Mouse (Mus musculus): ENCODE measurements around the gene 1700028J19Rik. TPM values are rescaled to one million over a fixed set of nuclear protein-coding genes. Genes with fewer than 3 reads are reported as not detected.
"Not testable (repeated sequence)": the region's sequence is repeated elsewhere in the genome, so short reads cannot be mapped to it uniquely, and the experiment has no call there.

The 1700028J19Rik gene
- polyA plus RNA-seq, 1 experiment from 2014 or later, result 1.1 TPM

DNA sequence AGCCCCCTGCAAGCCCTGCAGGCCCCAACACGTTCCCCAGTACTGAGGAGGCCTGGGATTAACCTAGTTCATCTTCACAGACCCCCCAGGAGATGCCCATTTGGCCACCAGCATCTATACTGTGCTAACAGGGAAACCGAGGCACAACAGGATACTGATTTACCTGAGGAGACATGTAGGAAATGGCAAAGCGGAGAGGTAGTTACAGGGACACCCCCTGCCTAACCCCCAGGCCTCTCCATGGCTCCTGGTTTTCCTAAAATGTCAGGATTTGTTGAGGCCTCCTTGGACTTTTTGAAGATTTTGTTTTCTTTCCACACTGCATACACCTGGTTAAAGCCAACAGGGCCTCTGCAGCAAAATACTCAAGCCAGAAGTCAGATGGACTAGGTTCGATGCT lies 10.8 kb upstream of the 1700028J19Rik start, which contains the start of gene Acp4:
TSS of gene Acp4 (minus strand) at position 101 of the 400 bp plus-strand sequence.
- Histone ChIP-seq H3K36me3 (ENCODE audit: control insufficient read depth, insufficient read depth) (no peaks in the 10 kb centered on the region), H3K4me2 (ENCODE audit: low read depth, low read length) (no peak within 1 kb of the TSS), H3K27ac (ENCODE audit: low read length) (no peak within 1 kb of the TSS), H3K9ac (ENCODE audit: low read depth, low read length) (no peak within 1 kb of the TSS), H3K4me3 (ENCODE audit: low read depth, low read length) (no peak within 1 kb of the TSS), H3K9me3 (replicated peaks; ENCODE audit: control insufficient read depth, low read length) (no peaks in the 10 kb centered on the region), H3K27me3 (ENCODE audit: control insufficient read depth, insufficient read depth, low read depth, low read length) (peaks cover 4% of the 10 kb centered on the region; the same call in 1 of the 2 replicates), H3K4me1 (ENCODE audit: control insufficient read depth, low read depth, low read length) (no peaks in the 10 kb centered on the region)
- 57% methylated on average over 4 of the region's 4 CpGs for WGBS (ENCODE audit: insufficient replicate concordance)
- ATAC-seq (ENCODE audit: low read depth), result no peak

DNA sequence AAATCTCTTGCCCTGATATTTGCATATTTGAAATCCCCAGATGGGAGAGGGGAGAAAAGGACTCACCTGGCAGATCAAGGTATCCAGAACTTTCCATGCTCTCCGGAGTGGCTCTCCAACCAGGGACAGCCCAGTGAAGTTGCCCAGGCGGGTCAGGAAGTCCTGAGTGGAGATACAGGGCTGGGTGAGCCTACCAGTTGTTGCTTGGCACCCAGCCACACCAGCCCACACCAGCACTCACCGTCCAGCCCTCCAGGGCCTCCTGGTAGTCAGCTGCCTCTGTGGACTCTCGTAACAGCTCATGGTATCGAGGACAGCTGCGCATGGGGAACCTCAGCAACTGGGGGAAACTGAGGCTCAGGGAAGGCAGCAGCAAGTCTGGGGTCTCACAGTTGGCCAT lies 8.4 kb upstream of the 1700028J19Rik start:
- Histone ChIP-seq H3K36me3 (ENCODE audit: control insufficient read depth, insufficient read depth) (peaks cover 5% of the 10 kb centered on the region), H3K9me3 (replicated peaks; ENCODE audit: control insufficient read depth, low read length) (no peaks in the 10 kb centered on the region), H3K27ac (ENCODE audit: low read length) (no peak overlapping the region), H3K27me3 (ENCODE audit: control insufficient read depth, insufficient read depth, low read depth, low read length) (no peaks in the 10 kb centered on the region), H3K9ac (ENCODE audit: low read depth, low read length) (no peak overlapping the region), H3K4me2 (ENCODE audit: low read depth, low read length) (no peak overlapping the region), H3K4me1 (ENCODE audit: control insufficient read depth, low read depth, low read length) (no peaks in the 10 kb centered on the region), H3K4me3 (ENCODE audit: low read depth, low read length) (no peak overlapping the region)
- no peak for ATAC-seq (ENCODE audit: low read depth)
- WGBS (ENCODE audit: insufficient replicate concordance), result 59% methylated on average over 6 of the region's 6 CpGs

DNA sequence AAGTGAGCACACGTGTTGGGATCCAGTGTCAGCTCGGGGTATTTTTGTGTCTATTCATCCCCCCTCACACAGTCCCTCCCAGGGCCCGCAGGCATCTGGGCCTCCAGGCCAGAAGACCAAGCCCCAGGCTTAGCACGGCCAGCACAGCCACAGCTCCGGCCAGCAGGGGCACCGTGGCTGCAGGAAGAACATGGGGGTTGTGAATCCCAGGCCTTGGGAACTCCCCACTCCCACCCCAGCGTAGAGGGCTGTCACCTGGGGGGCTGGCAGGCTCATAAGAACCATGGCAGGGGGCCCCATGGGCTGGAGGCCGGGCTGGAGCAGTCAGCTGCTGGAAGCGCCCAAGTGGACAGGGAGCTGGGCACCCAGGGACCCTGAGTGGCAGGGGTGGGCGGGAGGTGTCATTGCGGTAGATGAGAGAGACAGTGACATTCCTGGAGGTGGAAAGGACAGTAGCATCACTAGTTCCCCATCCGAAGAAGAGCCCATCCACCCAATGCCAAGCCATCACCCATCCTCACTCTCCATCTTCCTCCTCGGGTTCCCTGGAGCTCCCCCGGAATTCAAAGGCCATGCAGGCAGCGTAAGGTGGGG lies 6.6 kb upstream of the 1700028J19Rik start:
- peaks cover 12% of the 10 kb centered on the region for H3K36me3 ChIP-seq (ENCODE audit: control insufficient read depth, insufficient read depth)
- no peak for ATAC-seq (ENCODE audit: low read depth)
- no peak overlapping the region for H3K4me2 ChIP-seq (ENCODE audit: low read depth, low read length)
- H3K27me3 ChIP-seq (ENCODE audit: control insufficient read depth, insufficient read depth, low read depth, low read length), result no peaks in the 10 kb centered on the region
- H3K9me3 ChIP-seq (replicated peaks; ENCODE audit: control insufficient read depth, low read length), result no peaks in the 10 kb centered on the region
- no peak overlapping the region for H3K4me3 ChIP-seq (ENCODE audit: low read depth, low read length)
- no peak overlapping the region for H3K27ac ChIP-seq (ENCODE audit: low read length)
- 65% methylated on average over 15 of the region's 15 CpGs for WGBS (ENCODE audit: insufficient replicate concordance)
- H3K9ac ChIP-seq (ENCODE audit: low read depth, low read length), result no peak overlapping the region
- peaks cover 2% of the 10 kb centered on the region; the same call in 1 of the 2 replicates for H3K4me1 ChIP-seq (ENCODE audit: control insufficient read depth, low read depth, low read length)

DNA sequence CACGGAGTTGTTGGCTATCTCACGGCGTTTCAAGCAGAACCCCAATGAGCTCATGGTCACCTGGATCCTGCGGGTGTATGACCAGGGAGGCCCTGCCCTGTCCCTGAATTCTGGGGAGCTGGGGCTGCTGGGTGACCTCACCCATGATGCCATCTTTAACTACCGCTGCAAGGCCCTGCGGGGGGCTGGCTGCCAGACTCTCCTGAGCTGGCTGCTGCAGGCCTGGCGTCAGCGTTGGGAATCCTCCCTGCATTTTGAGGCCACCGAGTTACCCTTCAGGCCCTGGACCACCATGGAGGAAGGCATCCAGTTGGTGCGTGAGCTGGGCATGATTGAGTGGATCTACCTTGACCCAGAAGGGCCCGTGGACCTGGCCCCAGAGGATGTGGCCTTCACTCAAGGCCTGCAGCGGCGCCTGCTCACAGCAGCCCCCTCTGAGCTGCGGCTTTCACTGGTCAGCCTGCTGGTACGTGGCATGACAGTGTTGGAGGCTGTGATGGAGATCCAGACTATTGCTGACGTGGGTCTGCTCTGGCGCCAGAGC lies 4.3 kb upstream of the 1700028J19Rik start:
- peaks cover 12% of the 10 kb centered on the region; the same call in 1 of the 2 replicates for H3K4me1 ChIP-seq (ENCODE audit: control insufficient read depth, low read depth, low read length)
- WGBS (ENCODE audit: insufficient replicate concordance), result 80% methylated on average over 17 of the region's 17 CpGs
- not testable (repeated sequence) for H3K27ac ChIP-seq (ENCODE audit: low read length); H3K4me3 ChIP-seq (ENCODE audit: low read depth, low read length); H3K4me2 ChIP-seq (ENCODE audit: low read depth, low read length); H3K9me3 ChIP-seq (replicated peaks; ENCODE audit: control insufficient read depth, low read length); H3K27me3 ChIP-seq (ENCODE audit: control insufficient read depth, insufficient read depth, low read depth, low read length); ATAC-seq (ENCODE audit: low read depth); H3K9ac ChIP-seq (ENCODE audit: low read depth, low read length)
- peaks cover 12% of the 10 kb centered on the region for H3K36me3 ChIP-seq (ENCODE audit: control insufficient read depth, insufficient read depth)

DNA sequence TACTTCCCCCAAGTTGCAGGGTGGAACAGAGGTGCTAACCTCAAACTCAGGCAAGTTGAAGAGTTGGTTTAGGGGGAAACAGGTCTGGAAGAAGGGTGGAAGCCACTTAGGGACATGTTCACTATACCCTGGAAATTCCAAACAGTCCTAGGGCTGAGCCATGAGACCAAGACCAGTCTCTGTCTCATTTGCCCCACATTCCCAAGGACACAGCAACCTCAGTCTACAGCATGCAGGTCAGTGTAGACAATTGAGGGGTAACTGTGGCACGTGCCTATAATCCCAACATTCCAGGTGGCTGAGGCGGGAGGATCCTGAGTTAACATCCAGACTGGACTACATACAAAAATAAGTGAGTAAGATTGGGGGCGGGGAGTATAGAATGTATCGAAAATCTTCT lies 2.8 kb upstream of the 1700028J19Rik start:
- Histone ChIP-seq H3K36me3 (ENCODE audit: control insufficient read depth, insufficient read depth) (peaks cover 12% of the 10 kb centered on the region), H3K9ac (ENCODE audit: low read depth, low read length) (no peak overlapping the region), H3K4me2 (ENCODE audit: low read depth, low read length) (no peak overlapping the region), H3K27me3 (ENCODE audit: control insufficient read depth, insufficient read depth, low read depth, low read length) (no peaks in the 10 kb centered on the region), H3K9me3 (replicated peaks; ENCODE audit: control insufficient read depth, low read length) (no peaks in the 10 kb centered on the region), H3K4me3 (ENCODE audit: low read depth, low read length) (no peak overlapping the region), H3K4me1 (ENCODE audit: control insufficient read depth, low read depth, low read length) (peaks cover 18% of the 10 kb centered on the region), H3K27ac (ENCODE audit: low read length) (no peak overlapping the region)
- no peak for ATAC-seq (ENCODE audit: low read depth)
- 80% methylated on average over 4 of the region's 4 CpGs for WGBS (ENCODE audit: insufficient replicate concordance)

DNA sequence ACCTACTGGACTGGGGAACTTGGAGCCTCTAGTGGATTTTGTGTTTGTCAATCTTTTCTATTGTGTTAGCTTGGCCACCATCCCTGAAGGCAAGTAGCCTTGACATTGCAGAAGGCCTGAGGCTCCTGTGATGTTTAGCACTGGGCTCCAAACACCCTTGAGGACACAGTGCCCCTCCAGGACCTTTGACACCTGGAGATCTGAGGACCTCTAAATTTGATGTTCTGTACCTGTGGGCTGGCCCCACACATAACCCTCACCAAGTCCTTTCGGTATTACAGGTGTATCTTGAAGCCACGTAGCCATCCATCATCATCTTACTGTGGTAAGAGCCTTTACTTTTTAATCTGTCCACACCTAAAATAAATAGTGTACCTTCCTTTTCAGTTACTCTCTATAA lies 1.5 kb upstream of the 1700028J19Rik start:
- no peaks in the 10 kb centered on the region for H3K27me3 ChIP-seq (ENCODE audit: control insufficient read depth, insufficient read depth, low read depth, low read length)
- H3K4me1 ChIP-seq (ENCODE audit: control insufficient read depth, low read depth, low read length), result peaks cover 18% of the 10 kb centered on the region
- peak overlapping the region; percentile 94 for H3K4me3 ChIP-seq (ENCODE audit: low read depth, low read length)
- peaks cover 12% of the 10 kb centered on the region for H3K36me3 ChIP-seq (ENCODE audit: control insufficient read depth, insufficient read depth)
- no peak for ATAC-seq (ENCODE audit: low read depth)
- peak overlapping the region; percentile 37; the same call in 1 of the 2 replicates for H3K9ac ChIP-seq (ENCODE audit: low read depth, low read length)
- peak overlapping the region; percentile 81 for H3K4me2 ChIP-seq (ENCODE audit: low read depth, low read length)
- 77% methylated on average over 2 of the region's 2 CpGs for WGBS (ENCODE audit: insufficient replicate concordance)
- no peak overlapping the region for H3K27ac ChIP-seq (ENCODE audit: low read length)
- no peaks in the 10 kb centered on the region for H3K9me3 ChIP-seq (replicated peaks; ENCODE audit: control insufficient read depth, low read length)

DNA sequence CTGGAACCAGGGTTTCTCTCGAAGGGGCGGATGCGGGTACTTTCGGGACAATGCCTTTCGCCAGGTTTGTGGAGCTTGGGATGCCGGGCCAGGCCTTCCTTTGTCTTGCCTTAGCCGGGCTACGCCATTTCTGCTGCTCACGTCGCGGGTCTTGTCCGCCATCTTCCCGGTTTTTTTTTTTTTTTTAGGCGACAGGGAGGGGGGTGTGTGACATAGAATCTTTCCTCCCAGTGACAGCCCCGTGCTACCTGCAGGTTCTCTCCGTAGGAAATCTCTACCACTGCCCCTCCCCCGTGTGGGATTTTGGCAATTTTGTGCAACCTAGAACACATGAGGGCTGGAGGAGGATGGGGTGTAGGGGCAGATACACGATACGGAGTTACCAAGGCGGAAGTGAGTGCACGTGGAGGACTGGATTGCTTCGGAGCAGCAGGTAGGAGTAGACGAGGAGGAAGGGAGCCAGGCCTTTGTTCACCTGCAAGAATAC lies 532 bp upstream of the 1700028J19Rik start:
- H3K4me1 ChIP-seq (ENCODE audit: control insufficient read depth, low read depth, low read length), result peaks cover 18% of the 10 kb centered on the region
- no peaks in the 10 kb centered on the region for H3K27me3 ChIP-seq (ENCODE audit: control insufficient read depth, insufficient read depth, low read depth, low read length)
- H3K36me3 ChIP-seq (ENCODE audit: control insufficient read depth, insufficient read depth), result peaks cover 12% of the 10 kb centered on the region
- H3K9ac ChIP-seq (ENCODE audit: low read depth, low read length), result peak overlapping the region; percentile 86
- peak overlapping the region; percentile 94 for H3K4me3 ChIP-seq (ENCODE audit: low read depth, low read length)
- H3K4me2 ChIP-seq (ENCODE audit: low read depth, low read length), result peak overlapping the region; percentile 81
- WGBS (ENCODE audit: insufficient replicate concordance), result 0% methylated on average over 23 of the region's 23 CpGs
- peak overlapping the region; percentile 59; the same call in 1 of the 2 replicates for H3K27ac ChIP-seq (ENCODE audit: low read length)
- H3K9me3 ChIP-seq (replicated peaks; ENCODE audit: control insufficient read depth, low read length), result no peaks in the 10 kb centered on the region
- peak; percentile 12; the same call in 1 of the 2 replicates for ATAC-seq (ENCODE audit: low read depth)

DNA sequence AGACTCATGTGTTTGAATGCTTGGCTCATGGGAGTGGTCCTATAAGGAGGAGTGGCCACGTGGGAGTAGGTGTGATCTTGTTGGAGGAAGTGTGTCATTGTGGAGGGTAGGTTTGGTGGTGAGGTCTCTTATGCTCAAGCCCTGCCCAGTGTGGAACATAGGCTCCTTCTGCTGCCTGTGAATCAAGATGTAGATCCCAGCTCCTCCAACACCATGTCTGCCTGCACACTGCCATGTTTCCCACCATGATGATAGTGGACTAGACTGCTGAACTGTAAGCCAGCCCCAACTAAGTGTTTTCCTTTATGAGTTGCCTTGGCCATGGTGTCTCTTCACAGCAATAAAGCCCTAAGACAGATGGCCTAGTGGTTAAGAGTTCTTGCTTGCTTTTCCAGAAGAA lies 2.4 kb downstream of the 1700028J19Rik start:
- H3K4me3 ChIP-seq (ENCODE audit: low read depth, low read length), result no peak overlapping the region
- no peaks in the 10 kb centered on the region for H3K27me3 ChIP-seq (ENCODE audit: control insufficient read depth, insufficient read depth, low read depth, low read length)
- peaks cover 2% of the 10 kb centered on the region; the same call in 1 of the 2 replicates for H3K36me3 ChIP-seq (ENCODE audit: control insufficient read depth, insufficient read depth)
- H3K27ac ChIP-seq (ENCODE audit: low read length), result no peak overlapping the region
- H3K4me2 ChIP-seq (ENCODE audit: low read depth, low read length), result no peak overlapping the region
- H3K4me1 ChIP-seq (ENCODE audit: control insufficient read depth, low read depth, low read length), result peaks cover 18% of the 10 kb centered on the region
- no peaks in the 10 kb centered on the region for H3K9me3 ChIP-seq (replicated peaks; ENCODE audit: control insufficient read depth, low read length)
- ATAC-seq (ENCODE audit: low read depth), result no peak
- H3K9ac ChIP-seq (ENCODE audit: low read depth, low read length), result no peak overlapping the region
- 29% methylated on average over 1 of the region's 1 CpGs for WGBS (ENCODE audit: insufficient replicate concordance)

DNA sequence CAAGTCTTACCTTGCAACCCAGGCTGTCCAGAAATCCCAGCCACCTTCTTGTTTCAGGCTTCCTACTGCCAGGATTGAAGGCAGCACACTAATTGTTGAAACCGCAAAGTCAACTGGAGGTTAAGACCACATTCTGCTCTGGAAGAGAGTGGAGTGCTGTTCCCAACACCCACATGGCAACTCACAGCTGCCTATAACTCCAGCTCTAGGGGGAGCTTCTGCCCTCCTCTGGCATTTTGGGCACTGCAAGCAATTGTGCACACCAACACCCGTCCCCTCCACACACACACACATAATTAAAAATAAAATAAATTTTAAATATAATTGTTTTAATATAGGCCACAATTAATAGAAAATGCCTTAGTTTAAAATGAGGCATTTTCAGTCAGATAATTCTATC lies 5.3 kb downstream of the 1700028J19Rik start:
- Histone ChIP-seq H3K36me3 (ENCODE audit: control insufficient read depth, insufficient read depth) (no peaks in the 10 kb centered on the region), H3K27me3 (ENCODE audit: control insufficient read depth, insufficient read depth, low read depth, low read length) (no peaks in the 10 kb centered on the region), H3K4me2 (ENCODE audit: low read depth, low read length) (no peak overlapping the region), H3K4me1 (ENCODE audit: control insufficient read depth, low read depth, low read length) (peaks cover 6% of the 10 kb centered on the region), H3K27ac (ENCODE audit: low read length) (no peak overlapping the region), H3K4me3 (ENCODE audit: low read depth, low read length) (no peak overlapping the region), H3K9me3 (replicated peaks; ENCODE audit: control insufficient read depth, low read length) (no peaks in the 10 kb centered on the region), H3K9ac (ENCODE audit: low read depth, low read length) (no peak overlapping the region)
- WGBS (ENCODE audit: insufficient replicate concordance), result 47% methylated on average over 2 of the region's 2 CpGs
- no peak for ATAC-seq (ENCODE audit: low read depth)
